Mouse (Mus musculus): ENCODE measurements around the gene Gm5622.
"Not testable (repeated sequence)": the region's sequence is repeated elsewhere in the genome, so short reads cannot be mapped to it uniquely, and the experiment has no call there.

Gm5622 gene

GRCm38 (mm10) chr14:51552490-51552889 lies at the start of gene Gm5622:
Gm5622 (plus strand) TSS chr14:51552790.
- DNase-seq: no peak

- no peak for DNase-seq
Measured at GRCm38 (mm10) chr14:51507416-51507815, 45.2 kb upstream of the Gm5622 start.

GRCm38 (mm10) chr14:51573963-51574362 lies 21.4 kb downstream of the Gm5622 start, which contains the start of gene Gm17175:
Gm17175 (minus strand) TSS chr14:51574063.
- not testable (repeated sequence) for DNase-seq

GRCm38 (mm10) chr14:51592039-51592438 lies 39.4 kb downstream of the Gm5622 start, which contains the start of gene Gm17174:
Gm17174 (minus strand) TSS chr14:51592139.
- DNase-seq: not testable (repeated sequence)

- DNase-seq: no peak
Measured at GRCm38 (mm10) chr14:51611210-51611609, 58.6 kb downstream of the Gm5622 start, which contains the start of gene Gm17078. Gm17078 (minus strand) TSS chr14:51611310.

GRCm38 (mm10) chr14:51632426-51632825 lies 79.8 kb downstream of the Gm5622 start:
- peak; percentile 3 to 15 for DNase-seq

- DNase-seq: not testable (repeated sequence)
Measured at GRCm38 (mm10) chr14:51635566-51635965, 83.0 kb downstream of the Gm5622 start, which contains the start of gene Gm4181. Gm4181 (minus strand) TSS chr14:51635666.

- DNase-seq: no peak
Measured at GRCm38 (mm10) chr14:51677269-51677668, 124.7 kb downstream of the Gm5622 start.

- DNase-seq: not testable (repeated sequence)
Measured at GRCm38 (mm10) chr14:51695368-51695767, 142.8 kb downstream of the Gm5622 start, which contains the start of gene Gm17079. Gm17079 (minus strand) TSS chr14:51695468.
